Mouse (Mus musculus) MEL (cell line): ENCODE results near the gene Smim24. TPM values are rescaled to one million over a fixed set of nuclear protein-coding genes. Genes with fewer than 3 reads are reported as not detected.

Source experiments
- DNase-seq: peaks from one replicate; pipeline ENCODE4 v3.0.0; 2011; ENCODE audit warnings: low read depth, low spot score
- H3K27ac ChIP-seq: 2 replicates; pipeline ENCODE4 v1.5.1; 2012; ENCODE audit warnings: low read depth, mild to moderate bottlenecking, control low read depth, low read length, moderate library complexity; ENCODE audit not compliant: control insufficient read depth
- H3K27me3 ChIP-seq, 2 experiments: fragments of 150-350 bp in 1 of 2; sonication (generic) in 1 of 2; 2 replicates each; pipeline ENCODE4 v1.6.1; 2012; ENCODE audit warnings: low read length in 2 of 2, mild to moderate bottlenecking in 2 of 2, improper control_type of control experiment in 1 of 2, moderate library complexity in 1 of 2; ENCODE audit not compliant: insufficient read depth in 2 of 2, control insufficient read depth in 1 of 2
- H3K36me3 ChIP-seq, 2 experiments: 2 replicates each; pipeline ENCODE4 v1.6.1; 2012 to 2014; ENCODE audit warnings: low read length in 2 of 2, improper control_type of control experiment in 1 of 2, inconsistent platforms in 1 of 2, mild to moderate bottlenecking in 1 of 2; ENCODE audit not compliant: insufficient read depth in 2 of 2, control insufficient read depth in 1 of 2
- H3K4me1 ChIP-seq, 2 experiments: fragments of 150-350 bp in 1 of 2; sonication (generic) in 1 of 2; 2 replicates each; pipeline ENCODE4 v1.6.1; 2012; ENCODE audit warnings: low read length in 2 of 2, improper control_type of control experiment in 1 of 2, mild to moderate bottlenecking in 1 of 2; ENCODE audit not compliant: insufficient read depth in 2 of 2, control insufficient read depth in 1 of 2
- H3K4me3 ChIP-seq, 2 experiments: fragments of 150-350 bp in 1 of 2; sonication (generic) in 1 of 2; 2 replicates each; pipeline ENCODE4 v1.5.1; 2012; ENCODE audit warnings: low read depth in 2 of 2, low read length in 2 of 2, mild to moderate bottlenecking in 2 of 2, moderate library complexity in 2 of 2, control low read depth in 1 of 2, improper control_type of control experiment in 1 of 2; ENCODE audit not compliant: control insufficient read depth in 1 of 2, insufficient read depth in 1 of 2
- H3K79me2 ChIP-seq: 2 replicates; pipeline ENCODE4 v1.6.1; 2012; ENCODE audit warnings: mild to moderate bottlenecking, low read length, moderate library complexity; ENCODE audit not compliant: control insufficient read depth, poor library complexity, insufficient read depth
- H3K9ac ChIP-seq: 2 replicates; pipeline ENCODE4 v1.6.1; 2012; ENCODE audit warnings: low read depth, mild to moderate bottlenecking, control low read depth, low read length, moderate library complexity; ENCODE audit not compliant: control insufficient read depth, poor library complexity, severe bottlenecking
- H3K9me3 ChIP-seq: fragments of 150-350 bp; sonication (generic); replicated peaks from 2 replicates; pipeline ENCODE4 v1.6.1; 2012; ENCODE audit warnings: mild to moderate bottlenecking, low read length, improper control_type of control experiment, moderate library complexity; ENCODE audit not compliant: insufficient read depth
- BHLHE40 ChIP-seq: IDR thresholded peaks from 2 replicates; pipeline ENCODE4 v1.6.1; 2012; ENCODE audit warnings: low read depth, mild to moderate bottlenecking, inconsistent platforms, low read length, improper control_type of control experiment, borderline replicate concordance
- CHD2 ChIP-seq: IDR thresholded peaks from 2 replicates; pipeline ENCODE4 v1.6.1; 2011; ENCODE audit warnings: low read length, improper control_type of control experiment
- ETS1 ChIP-seq: IDR thresholded peaks from 2 replicates; pipeline ENCODE4 v1.6.1; 2012; ENCODE audit warnings: low read depth, mild to moderate bottlenecking, inconsistent platforms, low read length, improper control_type of control experiment, moderate library complexity
- GABPA ChIP-seq: IDR thresholded peaks from 2 replicates; pipeline ENCODE4 v1.6.1; 2012; ENCODE audit warnings: low read depth, mild to moderate bottlenecking, inconsistent platforms, low read length, improper control_type of control experiment, moderate library complexity
- GATA1 ChIP-seq: IDR thresholded peaks from 2 replicates; pipeline ENCODE4 v1.6.1; 2011; ENCODE audit warnings: low read depth, low read length, improper control_type of control experiment
- MAZ ChIP-seq: IDR thresholded peaks from 2 replicates; pipeline ENCODE4 v1.6.1; 2012; ENCODE audit warnings: low read depth, mild to moderate bottlenecking, inconsistent platforms, low read length, improper control_type of control experiment
- MEF2A ChIP-seq: IDR thresholded peaks from 2 replicates; pipeline ENCODE4 v1.6.1; 2014; ENCODE audit warnings: low read depth, mild to moderate bottlenecking, inconsistent platforms, low read length, improper control_type of control experiment; ENCODE audit not compliant: poor library complexity, insufficient replicate concordance, severe bottlenecking; ENCODE audit errors: extremely low read depth
- MYC ChIP-seq: IDR thresholded peaks from 2 replicates; pipeline ENCODE4 v1.6.1; 2011; ENCODE audit warnings: low read depth, mild to moderate bottlenecking, low read length, improper control_type of control experiment, moderate library complexity
- NELFE ChIP-seq: IDR thresholded peaks from 2 replicates; pipeline ENCODE4 v1.6.1; 2011; ENCODE audit warnings: low read depth, low read length, improper control_type of control experiment
- POLR2A ChIP-seq, 2 experiments: IDR thresholded peaks; 2 replicates each; pipeline ENCODE4 v1.6.1; 2011 to 2012; ENCODE audit warnings: low read length in 2 of 2, mild to moderate bottlenecking in 2 of 2, control low read depth in 1 of 2, improper control_type of control experiment in 1 of 2, low read depth in 1 of 2, moderate library complexity in 1 of 2; ENCODE audit not compliant: control insufficient read depth in 1 of 2, insufficient read depth in 1 of 2, poor library complexity in 1 of 2
- POLR2AphosphoS2 ChIP-seq: IDR thresholded peaks from 2 replicates; pipeline ENCODE4 v1.6.1; 2011; ENCODE audit warnings: low read length, improper control_type of control experiment
- POLR2AphosphoS5 ChIP-seq: IDR thresholded peaks from 2 replicates; pipeline ENCODE4 v1.6.1; 2012; ENCODE audit warnings: low read depth, borderline replicate concordance, mild to moderate bottlenecking, inconsistent platforms, low read length, moderate library complexity, mixed read lengths
- SIN3A ChIP-seq: IDR thresholded peaks from 2 replicates; pipeline ENCODE4 v1.6.1; 2012; ENCODE audit warnings: low read length, improper control_type of control experiment, inconsistent platforms
- SMC3 ChIP-seq: IDR thresholded peaks from 2 replicates; pipeline ENCODE4 v1.6.1; 2011; ENCODE audit warnings: low read depth, low read length, improper control_type of control experiment
- TBP ChIP-seq: IDR thresholded peaks from 2 replicates; pipeline ENCODE4 v1.8.0; 2011; ENCODE audit warnings: low read depth, low read length, improper control_type of control experiment
- USF1 ChIP-seq: IDR thresholded peaks from 2 replicates; pipeline ENCODE4 v1.6.1; 2014; ENCODE audit warnings: low read depth, mild to moderate bottlenecking, inconsistent platforms, low read length, improper control_type of control experiment, moderate library complexity
- USF2 ChIP-seq, 2 experiments: IDR thresholded peaks; 2 replicates each; pipeline ENCODE4 v1.6.1; 2011 to 2012; ENCODE audit warnings: improper control_type of control experiment in 2 of 2, low read length in 2 of 2, borderline replicate concordance in 1 of 2, inconsistent platforms in 1 of 2, low read depth in 1 of 2, mild to moderate bottlenecking in 1 of 2; ENCODE audit not compliant: insufficient read depth in 1 of 2
- ZMIZ1 ChIP-seq: IDR thresholded peaks from 2 replicates; pipeline ENCODE4 v1.6.1; 2012; ENCODE audit warnings: low read depth, mild to moderate bottlenecking, inconsistent platforms, low read length, improper control_type of control experiment, moderate library complexity
- ZNF384 ChIP-seq: IDR thresholded peaks from 2 replicates; pipeline ENCODE4 v1.6.1; 2012; ENCODE audit warnings: low read depth, mild to moderate bottlenecking, inconsistent platforms, low read length, improper control_type of control experiment
- polyA plus RNA-seq, 2 experiments: library from polyadenylated mRNA; stranded (reverse) in 1 of 2; unstranded in 1 of 2; fragments of >175 nt in 1 of 2; fragments of >200 nt in 1 of 2; gene quantifications; 2 replicates each; pipeline versions ENCODE4 v1.2.1 to v1.2.4; 2012; ENCODE audit warnings: low replicate concordance in 2 of 2, low read depth in 1 of 2; ENCODE audit not compliant: insufficient read length in 2 of 2, insufficient read depth in 1 of 2, missing spikeins in 1 of 2
- total RNA-seq: library from RNA; depleted of rRNA; stranded (reverse); fragments of 300-350 nt; gene quantifications from 2 replicates; pipeline ENCODE4 v1.2.3, GENCODE M21; 2012

Smim24 gene
- total and polyA plus RNA-seq, 3 experiments, result 6.7 to 29.5 TPM; not detected in 1

DNA sequence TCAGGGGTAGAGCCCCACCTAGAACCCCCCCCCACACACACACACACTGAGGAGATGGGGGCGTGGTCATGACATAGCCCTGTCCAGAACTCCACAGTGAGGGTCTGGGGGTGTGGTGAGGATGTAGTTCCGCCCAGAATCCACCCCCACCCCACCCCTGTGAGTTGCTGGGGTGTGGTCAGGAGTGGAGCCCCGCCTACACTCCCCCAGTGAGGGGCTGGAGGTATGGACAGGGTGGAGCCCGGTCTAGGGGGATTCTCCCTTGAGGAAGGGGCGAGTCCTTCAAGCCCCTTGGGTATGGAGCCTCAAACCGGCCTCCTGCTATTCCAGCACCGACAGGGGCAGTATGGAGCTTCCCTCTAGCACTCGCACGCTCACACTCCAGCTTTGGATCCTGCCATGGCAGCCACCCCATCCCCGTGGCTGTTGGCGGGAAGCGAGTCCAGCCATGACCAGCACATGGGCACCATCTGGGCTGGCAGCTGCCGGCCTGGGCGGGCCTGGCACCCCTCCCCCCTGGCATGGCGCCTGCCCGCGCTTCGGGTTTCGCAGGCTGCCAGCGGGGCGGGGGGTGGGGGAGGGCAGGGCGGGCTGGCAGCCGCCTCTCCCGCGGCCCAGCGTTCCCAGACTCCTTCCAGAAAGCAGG lies 23.9 kb downstream of the Smim24 start:
- Histone ChIP-seq H3K9ac (no peak overlapping the region), H3K79me2 (no peaks in the 10 kb centered on the region), H3K27me3 (no peaks in the 10 kb centered on the region), H3K4me3 (no peak overlapping the region), H3K36me3 (no peaks in the 10 kb centered on the region), H3K9me3 (no peaks in the 10 kb centered on the region)
- DNase-seq, result no peak
- TF ChIP-seq USF1 (no peak), ZNF384 (no peak), MEF2A (no peak), GABPA (no peak), GATA1 (no peak), ETS1 (no peak), POLR2AphosphoS2 (no peak), ZMIZ1 (no peak), POLR2A (IDR thresholded peaks at IDR 0.05; ENCODE audit: control insufficient read depth in 1 of 2, insufficient read depth in 1 of 2, low read depth in 1 of 2, low read length in 2 of 2, poor library complexity in 1 of 2) (no peak), TBP (no peak), CHD2 (no peak), BHLHE40 (no peak), MYC (no peak), SMC3 (no peak)
- TF ChIP-seq, all 39 proteins: peak for 0
- Histone ChIP-seq H3K27ac (no peak overlapping the region), H3K4me1 (no peaks in the 10 kb centered on the region)

GRCm38 (mm10) chr10:81417227-81418215 lies 24.7 kb downstream of the Smim24 start:
- H3K4me3 ChIP-seq, result no peak overlapping the region
- no peaks in the 10 kb centered on the region for H3K36me3 ChIP-seq
- H3K9me3 ChIP-seq, result no peaks in the 10 kb centered on the region
- no peak overlapping the region for H3K9ac ChIP-seq
- no peak for TF ChIP-seq NELFE
- no peak for TF ChIP-seq SIN3A
- no peak for TF ChIP-seq MAZ
- no peak for TF ChIP-seq POLR2AphosphoS5
- no peak for TF ChIP-seq USF2 (IDR thresholded peaks at IDR 0.05; ENCODE audit: borderline replicate concordance in 1 of 2, insufficient read depth in 1 of 2, low read depth in 1 of 2, low read length in 2 of 2)
- no peak for TF ChIP-seq BHLHE40
- TF ChIP-seq SMC3, result no peak
- no peaks in the 10 kb centered on the region for H3K27me3 ChIP-seq
- H3K79me2 ChIP-seq, result no peaks in the 10 kb centered on the region
- no peak overlapping the region for H3K27ac ChIP-seq
- DNase-seq, result no peak
- H3K4me1 ChIP-seq, result no peaks in the 10 kb centered on the region
